Mouse (Mus musculus) layer of hippocampus, adult 2 months (tissue): ENCODE data around the gene Cntnap5c. TPM values are rescaled to one million over a fixed set of nuclear protein-coding genes. Genes with fewer than 3 reads are reported as not detected.
"Not testable (repeated sequence)": the region's sequence is repeated elsewhere in the genome, so short reads cannot be mapped to it uniquely, and the experiment has no call there.

Experiments
- DNase-seq, 2 experiments: peaks; one replicate each; pipeline ENCODE4 v3.0.0; 2022; ENCODE audit warnings: low spot score in 2 of 2
- H3K27ac ChIP-seq: fragments of 200-600 bp; 2 replicates; pipeline ENCODE4 v1.8.1; 2022
- H3K4me3 ChIP-seq: fragments of 200-600 bp; 2 replicates; pipeline ENCODE4 v1.8.1; 2022; ENCODE audit warnings: mild to moderate bottlenecking
- CTCF ChIP-seq: fragments of 200-600 bp; conservative IDR thresholded peaks from 2 replicates; pipeline ENCODE4 v1.8.1; 2022; ENCODE audit warnings: antibody characterized with exemption, mild to moderate bottlenecking, moderate library complexity
- long read RNA-seq, 2 experiments: library from polyadenylated mRNA; stranded (forward); transcript quantifications; one replicate each; pipeline ENCODE4 v2.0.0; 2021; ENCODE audit warnings: borderline mapping rate in 2 of 2
- total RNA-seq, 2 experiments: library from RNA; stranded (reverse); gene quantifications; 2 replicates each; pipeline ENCODE4 v1.2.3; 2021

Cntnap5c gene
- 10 to 100 TPM; 23.3 to 23.5 TPM for total RNA-seq
- long read RNA-seq, experiment 1, result 0 reads
- long read RNA-seq, experiment 2, partial matches to known transcripts, result 0 of 2 reads
- long read RNA-seq, experiment 2, other reads (novel, unspliced or antisense), result 2 of 2 reads

DNA sequence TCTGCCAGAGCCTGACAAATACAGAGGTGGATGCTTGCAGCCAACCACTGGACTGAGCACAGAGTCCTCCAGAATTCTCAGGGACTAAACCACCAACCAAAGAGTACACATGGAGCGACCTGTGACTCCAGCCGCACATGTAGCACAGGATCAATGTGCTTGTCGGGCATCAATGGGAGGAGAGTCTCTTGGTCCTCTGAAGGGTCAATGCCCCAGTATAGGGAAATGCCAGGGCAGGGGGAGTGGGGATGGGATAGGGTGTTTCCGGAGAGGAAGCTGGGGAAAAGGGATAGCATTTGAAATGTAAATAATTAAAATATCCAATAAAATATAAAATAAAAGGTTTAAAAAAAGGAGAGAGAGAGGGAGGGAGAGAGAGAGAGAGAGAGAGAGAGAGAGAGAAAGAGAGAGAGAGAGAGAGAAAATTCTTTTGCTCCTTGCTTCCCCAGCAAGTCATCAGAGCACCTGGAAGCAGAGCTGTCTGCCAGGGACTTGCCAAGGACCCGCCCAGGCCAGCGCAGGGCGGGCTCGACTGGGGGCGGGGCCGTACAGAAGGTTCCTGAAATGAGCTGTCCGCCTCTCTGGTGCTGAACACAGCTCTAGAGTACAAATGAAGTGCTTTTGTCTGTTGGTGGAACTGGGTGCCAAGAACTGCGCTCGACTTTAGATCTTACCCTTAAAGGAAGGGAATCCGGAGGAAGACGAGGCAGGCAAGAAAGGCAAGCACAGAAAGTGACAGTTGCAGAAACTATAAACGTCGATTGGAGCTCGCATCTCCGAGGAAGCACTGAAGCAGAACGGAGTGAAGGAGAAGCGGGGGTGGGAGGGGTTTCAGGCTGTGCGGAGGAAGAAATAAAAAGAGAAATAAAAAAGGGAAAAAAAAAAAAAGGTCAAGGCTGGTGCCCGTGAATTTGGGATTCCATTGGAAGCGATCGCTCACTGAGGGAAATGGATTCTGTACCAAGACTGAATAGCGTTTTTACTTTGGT, at the start of gene Cntnap5c:
Cntnap5c (plus strand) TSS at position 949 of the 989 bp plus-strand sequence.
- peak; percentile 37 to 59 for DNase-seq
- peak within 1 kb of the TSS; percentile 50 for H3K4me3 ChIP-seq
- no peak for TF ChIP-seq CTCF

DNA sequence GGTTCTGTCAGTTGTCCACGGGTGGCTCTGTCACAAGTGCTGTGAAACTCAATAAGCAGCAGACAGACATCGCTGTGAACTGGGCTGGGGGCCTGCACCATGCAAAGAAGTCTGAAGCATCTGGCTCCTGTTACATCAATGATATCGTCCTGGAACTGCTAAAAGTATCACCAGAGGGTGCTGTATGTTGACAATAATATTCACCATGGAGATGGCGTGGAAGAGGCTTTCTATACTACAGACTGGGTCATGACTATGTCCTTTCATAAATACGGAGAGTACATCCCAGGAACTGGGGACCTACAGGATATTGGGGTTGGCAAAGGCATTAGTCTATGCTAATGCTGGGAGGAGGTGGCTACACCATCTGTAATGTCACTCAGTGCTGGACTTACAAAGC, 27.3 kb upstream of the Cntnap5c start, which contains the start of gene Gm21834:
Gm21834 (minus strand) TSS at position 101 of the 400 bp plus-strand sequence.
- H3K4me3 ChIP-seq, result no peak within 1 kb of the TSS
- DNase-seq, result no peak
- TF ChIP-seq CTCF, result no peak
- H3K27ac ChIP-seq, result no peak within 1 kb of the TSS

More for the DNA sequence above, at the start of gene Cntnap5c:
- peak within 1 kb of the TSS; percentile 61 for H3K27ac ChIP-seq

DNA sequence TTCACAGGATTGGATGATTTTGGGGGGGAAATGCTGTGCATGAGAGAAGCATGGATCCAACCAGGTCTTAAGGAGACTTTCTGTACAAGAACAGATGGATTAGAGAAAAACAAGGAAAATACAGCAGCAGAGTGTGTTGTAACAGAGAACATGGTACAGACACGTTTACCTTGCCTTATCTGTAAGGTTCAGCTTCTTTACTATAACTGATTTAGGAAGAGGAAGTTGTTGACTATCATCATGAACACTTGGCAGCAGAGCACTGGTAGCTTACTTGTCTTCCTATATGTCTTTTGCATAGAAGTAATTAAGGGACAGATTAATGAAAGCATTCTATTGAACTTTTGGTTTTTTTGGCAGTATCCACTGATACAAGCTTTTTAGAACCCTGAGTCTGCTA, 11.3 kb upstream of the Cntnap5c start:
- DNase-seq, result no peak
- H3K4me3 ChIP-seq, result no peak overlapping the region
- no peak overlapping the region for H3K27ac ChIP-seq
- TF ChIP-seq CTCF, result no peak

DNA sequence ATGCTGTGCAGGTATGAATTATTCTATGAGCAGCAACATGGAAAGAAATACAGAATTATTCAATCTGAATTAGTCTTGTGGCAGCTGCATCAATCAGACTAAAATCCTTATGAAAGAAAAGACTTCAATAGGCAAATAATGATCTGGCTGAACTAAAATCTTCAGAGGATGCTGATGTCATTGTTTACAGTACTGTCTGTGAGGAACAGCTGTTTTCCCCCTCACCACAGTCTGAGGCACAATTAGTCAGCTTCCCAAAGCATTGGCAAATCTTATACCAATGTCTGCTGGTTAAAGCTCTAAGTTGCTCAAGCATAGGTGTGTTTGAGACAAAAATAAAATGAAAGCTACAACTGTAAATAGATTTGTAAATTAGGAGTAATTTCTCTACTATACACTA, 2.1 kb upstream of the Cntnap5c start:
- Histone ChIP-seq H3K4me3 (no peak overlapping the region), H3K27ac (no peak overlapping the region)
- TF ChIP-seq CTCF, result no peak
- no peak for DNase-seq

DNA sequence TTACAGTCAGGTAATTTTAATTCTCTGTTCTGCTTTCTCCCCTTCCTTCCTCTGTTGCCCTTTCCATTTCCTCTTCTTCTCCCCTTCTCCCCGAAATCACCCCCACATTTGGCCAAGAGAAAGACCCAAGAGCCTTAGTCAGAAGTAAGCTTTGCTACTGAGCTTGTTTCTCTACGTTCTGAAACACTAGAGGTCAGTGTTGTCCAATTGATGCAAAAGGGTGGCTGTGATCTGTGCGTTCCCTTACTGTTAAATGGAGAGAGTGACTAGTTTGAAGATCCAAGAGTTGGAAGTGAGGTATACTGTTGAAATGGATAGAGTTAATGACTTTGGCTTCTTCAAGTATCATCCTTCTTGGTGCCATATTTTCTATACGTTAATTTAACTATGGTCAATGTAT, 1.5 kb downstream of the Cntnap5c start:
- peak; percentile 83 for TF ChIP-seq CTCF
- DNase-seq, result peak; percentile 53 to 59
- peak overlapping the region; percentile 50 for H3K4me3 ChIP-seq

DNA sequence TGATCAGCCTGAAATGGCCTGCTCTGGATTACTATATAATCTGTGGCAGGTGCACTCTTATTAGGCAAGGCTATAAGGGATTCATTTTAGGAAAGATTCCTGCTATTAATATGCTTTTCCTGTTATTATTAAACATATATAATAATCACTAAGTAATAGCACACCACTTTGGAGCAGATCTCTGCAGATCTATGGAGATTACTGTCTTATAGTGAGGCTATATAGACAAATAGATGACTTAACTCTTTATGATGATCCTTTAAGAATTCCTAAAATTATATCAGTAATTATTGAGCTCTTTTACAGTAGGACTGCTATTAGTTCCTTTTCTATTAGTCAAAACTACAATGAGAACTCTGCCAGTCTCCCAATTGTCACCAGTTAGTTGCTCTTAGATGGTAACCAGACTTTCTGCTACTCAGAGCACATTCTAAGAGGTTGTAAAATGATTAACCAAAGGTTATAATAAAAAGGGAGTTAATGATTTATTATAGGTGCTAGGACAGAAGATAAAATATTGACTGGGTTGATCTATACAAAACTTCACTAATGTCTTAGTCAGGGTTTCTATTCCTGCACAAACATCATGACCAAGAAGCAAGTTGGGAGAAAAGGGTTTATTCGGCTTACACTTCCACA, 18.9 kb downstream of the Cntnap5c start:
- H3K4me3 ChIP-seq, result no peak overlapping the region
- no peak for DNase-seq
- no peak overlapping the region for H3K27ac ChIP-seq
- no peak for TF ChIP-seq CTCF

More for the DNA sequence above, 1.5 kb downstream of the Cntnap5c start:
- 0 out of 2 replicates have a peak overlapping the region, but pooled peaks have one; percentile 61 for H3K27ac ChIP-seq

DNA sequence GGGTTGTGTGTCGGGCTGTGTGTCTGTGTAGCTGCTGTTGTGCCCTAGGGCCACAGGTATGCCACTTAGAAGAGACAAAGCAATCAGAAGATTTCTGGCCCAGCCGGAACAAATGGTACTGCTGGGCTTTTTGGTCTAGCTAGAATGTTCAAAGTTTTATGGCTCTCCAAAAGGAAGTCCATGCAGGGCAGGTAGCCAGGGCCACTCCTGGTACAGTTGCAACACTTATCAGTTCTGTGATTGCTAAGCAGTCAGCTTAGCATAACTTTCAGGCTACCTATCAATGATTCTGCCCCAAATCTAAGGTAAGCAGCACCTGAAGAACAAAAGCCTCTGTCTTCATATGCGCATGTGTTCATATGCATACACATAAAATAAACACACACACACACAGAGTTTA, 26.0 kb downstream of the Cntnap5c start:
- no peak for TF ChIP-seq CTCF
- no peak for DNase-seq
- no peak overlapping the region for H3K4me3 ChIP-seq
- H3K27ac ChIP-seq, result no peak overlapping the region

DNA sequence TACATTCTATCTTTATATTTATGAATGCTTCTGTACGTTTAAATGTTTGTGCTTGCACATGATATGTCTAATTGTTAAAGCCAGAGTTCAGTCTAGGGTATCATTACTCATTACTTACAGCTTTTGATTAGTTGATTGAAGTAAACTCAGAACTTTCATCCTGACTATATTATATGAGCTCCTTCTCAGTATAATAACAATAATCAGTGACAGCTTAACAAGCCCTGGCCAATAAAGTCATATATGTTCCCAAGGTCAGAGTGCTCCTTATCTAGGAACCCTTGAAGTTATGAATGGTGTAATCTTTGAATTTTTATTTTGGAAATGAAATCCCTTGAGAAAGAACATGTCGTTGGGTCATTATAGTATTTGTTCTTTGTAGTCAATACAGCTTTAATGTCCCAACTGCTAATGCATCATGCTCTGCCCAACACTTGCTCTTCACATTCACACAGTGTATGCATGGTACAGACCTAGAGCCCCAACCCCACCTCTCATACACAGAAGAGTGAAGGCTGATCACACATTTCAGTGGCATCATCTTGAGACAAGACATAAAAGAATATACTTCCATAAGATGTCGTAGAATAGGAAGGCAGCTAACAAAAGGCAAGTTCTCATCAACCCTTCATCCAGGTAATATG, 27.4 kb downstream of the Cntnap5c start:
- Histone ChIP-seq H3K4me3 (no peak overlapping the region), H3K27ac (no peak overlapping the region)
- no peak for TF ChIP-seq CTCF
- no peak for DNase-seq

DNA sequence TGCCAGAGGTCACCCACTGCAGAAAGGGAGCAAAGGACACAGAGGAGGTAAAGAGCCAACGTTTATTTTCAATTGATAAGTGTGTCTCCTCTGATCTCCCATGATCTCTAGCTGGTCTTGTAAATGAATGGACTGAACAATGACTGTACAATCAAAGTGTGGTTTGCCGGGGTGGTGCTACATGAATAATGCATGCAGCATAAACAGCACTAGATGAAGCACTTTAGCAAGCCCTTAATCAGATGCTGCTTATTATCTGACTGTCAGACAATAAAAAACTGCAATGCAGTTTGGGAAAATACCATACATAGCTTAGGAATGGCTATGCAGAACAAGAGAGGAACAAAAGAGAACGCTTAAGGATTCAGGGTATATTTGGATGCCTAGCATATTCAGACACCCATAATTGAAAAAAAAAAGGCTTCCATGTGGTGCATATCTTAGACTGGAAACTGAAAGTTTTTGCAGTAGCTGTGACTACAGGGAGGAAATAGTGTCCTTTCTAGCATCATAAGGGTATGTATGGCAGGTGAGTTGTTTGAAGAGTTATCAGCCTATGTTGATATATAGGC, 30.1 kb downstream of the Cntnap5c start:
- Histone ChIP-seq H3K27ac (no peak overlapping the region), H3K4me3 (no peak overlapping the region)
- no peak for DNase-seq
- no peak for TF ChIP-seq CTCF

DNA sequence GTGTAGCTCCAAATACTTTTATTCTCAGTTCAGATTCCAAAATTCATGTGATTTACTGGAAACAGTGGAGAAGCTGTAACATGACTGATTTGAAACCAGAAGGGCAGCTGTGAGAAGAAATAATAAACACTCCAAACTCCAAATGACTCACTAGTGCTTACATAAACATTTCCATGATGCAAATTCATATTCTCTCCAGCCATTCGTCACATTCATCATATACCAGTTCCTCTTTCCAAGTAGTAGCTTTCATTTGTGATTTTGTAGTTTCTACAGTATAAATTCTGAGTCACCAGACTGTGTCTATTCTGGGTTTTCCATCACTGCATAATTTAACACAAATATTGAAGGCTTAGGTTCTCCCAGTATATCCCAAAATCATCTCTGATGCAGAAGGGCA, 31.8 kb downstream of the Cntnap5c start:
- TF ChIP-seq CTCF, result no peak
- peak in 1 of 2 experiments; percentile 7 for DNase-seq
- Histone ChIP-seq H3K27ac (no peak overlapping the region), H3K4me3 (no peak overlapping the region)

DNA sequence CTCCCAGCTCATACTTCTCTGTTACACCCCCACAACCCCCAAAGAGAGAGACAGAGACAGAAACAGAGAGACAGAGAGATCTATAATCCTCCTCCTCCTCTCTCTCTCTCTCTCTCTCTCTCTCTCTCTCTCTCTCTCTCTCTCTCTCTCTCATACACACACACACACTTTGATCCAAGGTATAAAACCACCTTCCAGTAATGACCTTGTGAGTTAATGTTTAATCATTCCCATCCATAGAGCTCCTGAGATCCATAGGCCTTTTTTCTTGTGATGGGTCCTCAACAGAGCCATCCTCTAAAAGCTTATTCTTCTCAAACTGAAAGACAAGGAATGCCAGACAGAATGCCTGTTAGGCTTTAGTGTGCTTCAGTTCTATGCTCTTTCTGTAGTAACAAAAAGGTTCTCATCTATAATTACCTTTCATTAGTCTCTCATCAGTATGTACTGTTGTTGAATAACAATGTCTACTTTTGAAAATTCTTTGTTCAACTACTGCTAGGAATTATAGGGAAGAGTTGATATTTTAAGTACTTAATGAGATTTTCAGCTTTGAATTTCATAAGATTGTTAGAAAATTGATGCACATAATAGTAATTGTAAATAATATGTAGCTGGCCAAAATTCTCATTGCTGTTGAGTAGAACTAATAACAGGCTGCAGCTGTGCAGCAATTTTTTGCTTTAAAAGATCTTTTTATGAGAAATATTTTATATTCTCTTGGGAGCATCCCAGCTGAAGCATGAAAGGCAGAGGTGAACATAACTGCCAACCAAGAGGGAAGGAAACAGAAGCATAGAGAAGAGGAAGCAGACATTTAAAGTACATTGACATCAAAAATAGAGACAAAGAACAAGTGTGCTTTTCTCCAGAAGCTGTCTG, 68.0 kb downstream of the Cntnap5c start:
- H3K4me3 ChIP-seq, result no peak overlapping the region
- no peak overlapping the region for H3K27ac ChIP-seq
- TF ChIP-seq CTCF, result no peak
- no peak for DNase-seq

DNA sequence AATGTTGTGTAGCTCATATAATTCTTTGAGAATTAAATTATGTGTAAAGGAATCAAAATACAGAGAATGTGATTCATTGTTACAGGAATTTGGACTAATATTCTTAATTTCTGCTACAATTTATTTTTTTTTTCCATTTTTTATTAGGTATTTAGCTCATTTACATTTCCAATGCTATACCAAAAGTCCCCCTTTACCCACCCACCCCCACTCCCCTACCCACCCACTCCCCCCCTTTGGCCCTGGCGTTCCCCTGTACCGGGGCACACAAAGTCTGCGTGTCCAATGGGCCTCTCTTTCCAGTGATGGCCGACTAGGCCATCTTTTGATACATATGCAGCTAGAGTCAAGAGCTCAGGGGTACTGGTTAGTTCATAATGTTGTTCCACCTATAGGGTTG, 86.4 kb downstream of the Cntnap5c start:
- H3K4me3 ChIP-seq, DNase-seq, H3K27ac ChIP-seq: not testable (repeated sequence)
